Mouse (Mus musculus) lung, adult 2 months (tissue): ENCODE results near the gene Jun.

ENCODE experiments used
- CTCF ChIP-seq: fragments of 200-500 bp; IDR thresholded peaks from 2 replicates; pipeline ENCODE4 v1.5.1; 2011; ENCODE audit warnings: mild to moderate bottlenecking, low read length, control low read depth; ENCODE audit not compliant: insufficient read depth
- POLR2A ChIP-seq: fragments of 200-500 bp; IDR thresholded peaks from 2 replicates; pipeline ENCODE4 v1.6.1; 2011; ENCODE audit warnings: low read depth, mild to moderate bottlenecking, control low read depth, low read length, borderline replicate concordance; ENCODE audit errors: extremely low read depth

DNA sequence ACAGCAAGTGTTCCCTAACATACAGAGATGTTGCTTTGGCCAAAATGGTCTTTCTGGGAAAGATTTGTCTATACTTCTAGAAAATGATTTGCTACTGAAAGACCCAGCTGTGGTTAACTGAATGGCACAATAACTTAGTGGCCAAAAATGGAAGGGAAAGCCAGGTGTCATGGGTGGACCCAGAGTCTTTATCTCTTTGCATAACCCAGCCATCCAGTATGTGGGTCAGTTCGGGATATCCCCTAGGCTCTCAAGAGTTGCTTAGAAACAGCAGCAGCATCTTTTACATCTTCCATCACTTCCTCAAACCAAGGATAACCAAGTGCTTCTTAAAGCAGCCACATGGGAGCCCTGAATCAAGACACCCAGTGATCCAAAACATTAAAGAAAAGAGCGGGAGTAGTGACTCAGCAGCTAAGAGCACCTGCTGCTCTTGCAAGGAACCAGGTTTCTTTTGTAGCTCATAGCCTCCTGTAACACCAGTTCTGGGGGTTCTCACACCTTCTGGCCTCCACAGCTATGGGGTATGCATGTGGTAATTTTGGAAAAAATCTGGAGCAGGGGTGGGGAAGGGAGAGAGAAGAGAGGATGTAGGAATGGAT lies 11.7 kb upstream of the Jun start:
- TF ChIP-seq CTCF: no peak
- TF ChIP-seq POLR2A: no peak
